Mouse (Mus musculus): Measurements from ENCODE around the gene L3mbtl4.
"Not testable (repeated sequence)": the region's sequence is repeated elsewhere in the genome, so short reads cannot be mapped to it uniquely, and the experiment has no call there.

Gene L3mbtl4

GRCm38 (mm10) chr17:68388481-68388880 lies 114.9 kb downstream of the L3mbtl4 start:
- DNase-seq (ENCODE audit: low spot score in 2 of 2) = no peak

- DNase-seq (ENCODE audit: low spot score in 2 of 2) = no peak
Measured at GRCm38 (mm10) chr17:68405993-68406392, 132.4 kb downstream of the L3mbtl4 start.

GRCm38 (mm10) chr17:68407121-68407520 lies 133.5 kb downstream of the L3mbtl4 start:
- not testable (repeated sequence) for DNase-seq (ENCODE audit: low spot score in 2 of 2)

GRCm38 (mm10) chr17:68422663-68423498 lies 149.3 kb downstream of the L3mbtl4 start:
- no peak for DNase-seq (ENCODE audit: low spot score in 2 of 2)

- no peak for DNase-seq (ENCODE audit: low spot score in 2 of 2)
Measured at GRCm38 (mm10) chr17:68433576-68433975, 160.0 kb downstream of the L3mbtl4 start.

GRCm38 (mm10) chr17:68450921-68451320 lies 177.3 kb downstream of the L3mbtl4 start:
- no peak for DNase-seq (ENCODE audit: low spot score in 2 of 2)

GRCm38 (mm10) chr17:68461471-68461870 lies 187.9 kb downstream of the L3mbtl4 start:
- no peak for DNase-seq (ENCODE audit: low spot score in 2 of 2)

- DNase-seq (ENCODE audit: low spot score in 2 of 2) = no peak
Measured at GRCm38 (mm10) chr17:68467311-68467710, 193.7 kb downstream of the L3mbtl4 start.

- no peak for DNase-seq (ENCODE audit: low spot score in 2 of 2)
Measured at GRCm38 (mm10) chr17:68490065-68490691, 216.6 kb downstream of the L3mbtl4 start.

GRCm38 (mm10) chr17:68492231-68492630 lies 218.6 kb downstream of the L3mbtl4 start:
- DNase-seq (ENCODE audit: low spot score in 2 of 2) = no peak

- not testable (repeated sequence) for DNase-seq (ENCODE audit: low spot score in 2 of 2)
Measured at GRCm38 (mm10) chr17:68502998-68503397, 229.4 kb downstream of the L3mbtl4 start.

- no peak for DNase-seq (ENCODE audit: low spot score in 2 of 2)
Measured at GRCm38 (mm10) chr17:68559698-68560097, 286.1 kb downstream of the L3mbtl4 start.

GRCm38 (mm10) chr17:68560264-68560663 lies 286.7 kb downstream of the L3mbtl4 start:
- no peak for DNase-seq (ENCODE audit: low spot score in 2 of 2)

- no peak for DNase-seq (ENCODE audit: low spot score in 2 of 2)
Measured at GRCm38 (mm10) chr17:68571806-68572205, 298.2 kb downstream of the L3mbtl4 start.

GRCm38 (mm10) chr17:68585195-68585594 lies 311.6 kb downstream of the L3mbtl4 start:
- DNase-seq (ENCODE audit: low spot score in 2 of 2) = no peak

- DNase-seq (ENCODE audit: low spot score in 2 of 2) = no peak
Measured at GRCm38 (mm10) chr17:68591619-68592018, 318.0 kb downstream of the L3mbtl4 start.

GRCm38 (mm10) chr17:68602744-68603143 lies 329.1 kb downstream of the L3mbtl4 start:
- DNase-seq (ENCODE audit: low spot score in 2 of 2) = no peak

GRCm38 (mm10) chr17:68607691-68608090 lies 334.1 kb downstream of the L3mbtl4 start:
- DNase-seq (ENCODE audit: low spot score in 2 of 2) = no peak

GRCm38 (mm10) chr17:68611247-68611646 lies 337.6 kb downstream of the L3mbtl4 start:
- no peak for DNase-seq (ENCODE audit: low spot score in 2 of 2)

- DNase-seq (ENCODE audit: low spot score in 2 of 2) = no peak
Measured at GRCm38 (mm10) chr17:68625281-68625680, 351.7 kb downstream of the L3mbtl4 start.

GRCm38 (mm10) chr17:68629631-68630426 lies 356.2 kb downstream of the L3mbtl4 start:
- no peak for DNase-seq (ENCODE audit: low spot score in 2 of 2)

GRCm38 (mm10) chr17:68631396-68631795 lies 357.8 kb downstream of the L3mbtl4 start:
- no peak for DNase-seq (ENCODE audit: low spot score in 2 of 2)
